Mouse (Mus musculus): ENCODE measurements around the gene Mpst. TPM values are rescaled to one million over a fixed set of nuclear protein-coding genes. Genes with fewer than 3 reads are reported as not detected.

The Mpst gene
- polyA plus RNA-seq, 1 experiment: 97.7 TPM

DNA sequence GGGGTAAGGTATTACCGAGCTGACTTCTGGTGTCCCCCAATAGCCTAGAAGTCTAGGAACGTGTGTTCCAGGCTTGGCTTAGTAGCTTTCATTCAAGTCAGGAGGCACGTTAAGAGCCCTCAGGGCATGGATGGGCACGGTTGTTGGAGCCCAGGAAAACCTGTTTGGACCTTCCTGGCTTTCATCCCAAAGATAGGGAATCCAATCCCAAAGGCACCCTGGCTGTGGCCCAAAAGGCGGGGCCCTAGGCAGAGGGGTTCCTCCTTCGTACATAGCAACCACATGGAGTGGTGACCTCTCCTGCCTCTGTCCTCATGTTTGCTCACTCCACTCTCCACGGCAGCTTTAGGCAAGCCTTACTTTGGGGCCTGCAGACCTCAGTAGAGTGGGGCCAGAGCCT, 3.8 kb upstream of the Mpst start:
- no peak overlapping the region for H3K27ac ChIP-seq (ENCODE audit: insufficient read depth, low read length)
- TF ChIP-seq CTCF (IDR thresholded peaks at IDR 0.05; ENCODE audit: extremely low read depth, insufficient read depth, insufficient read length, insufficient replicate concordance) (no peak), POLR2A (IDR thresholded peaks at IDR 0.05; ENCODE audit: low read depth, low read length) (no peak)
- no peaks in the 10 kb centered on the region for H3K36me3 ChIP-seq (ENCODE audit: control insufficient read depth, insufficient read depth, low read length)
- 84% methylated on average over 7 of the region's 7 CpGs for WGBS
- peaks cover 6% of the 10 kb centered on the region; the same call in 1 of the 2 replicates for H3K4me1 ChIP-seq (ENCODE audit: control insufficient read depth, insufficient read depth, insufficient read length)
- DNase-seq (ENCODE audit: low read depth in 1 of 2, low spot score in 2 of 2): no peak
- no peak overlapping the region for H3K4me3 ChIP-seq (ENCODE audit: extremely low read depth, insufficient read depth, insufficient read length)
- no peaks in the 10 kb centered on the region for H3K27me3 ChIP-seq (ENCODE audit: control insufficient read depth, insufficient read depth, low read length)

DNA sequence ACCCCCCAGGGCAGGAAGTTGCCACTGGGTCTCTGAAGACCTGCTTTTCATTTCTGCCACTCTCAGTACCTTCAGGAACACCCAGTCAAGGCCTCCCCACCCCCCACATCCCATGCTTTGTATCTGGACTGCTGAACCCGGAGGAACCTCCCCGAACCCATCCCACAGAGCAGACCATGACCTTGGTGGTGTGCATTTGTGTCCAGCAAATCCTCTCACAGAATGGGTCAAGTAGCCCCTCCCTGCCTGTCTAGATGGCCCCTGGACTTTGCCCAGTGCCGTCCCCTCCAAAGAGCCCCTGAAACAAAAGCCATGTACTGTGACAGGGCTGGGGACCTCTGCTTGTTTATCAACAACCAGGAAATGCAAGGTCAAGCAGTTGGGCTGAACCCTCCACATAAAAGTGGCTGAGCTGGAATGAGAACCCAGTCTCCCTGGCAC, 2.9 kb upstream of the Mpst start:
- TF ChIP-seq POLR2A (IDR thresholded peaks at IDR 0.05; ENCODE audit: low read depth, low read length) (no peak), CTCF (IDR thresholded peaks at IDR 0.05; ENCODE audit: extremely low read depth, insufficient read depth, insufficient read length, insufficient replicate concordance) (no peak)
- DNase-seq (ENCODE audit: low read depth in 1 of 2, low spot score in 2 of 2): no peak
- 84% methylated on average over 3 of the region's 3 CpGs for WGBS
- Histone ChIP-seq H3K4me3 (ENCODE audit: extremely low read depth, insufficient read depth, insufficient read length) (no peak overlapping the region), H3K4me1 (ENCODE audit: control insufficient read depth, insufficient read depth, insufficient read length) (peaks cover 6% of the 10 kb centered on the region; the same call in 1 of the 2 replicates), H3K27ac (ENCODE audit: insufficient read depth, low read length) (peak overlapping the region; percentile 41; the same call in 1 of the 2 replicates), H3K36me3 (ENCODE audit: control insufficient read depth, insufficient read depth, low read length) (no peaks in the 10 kb centered on the region), H3K27me3 (ENCODE audit: control insufficient read depth, insufficient read depth, low read length) (no peaks in the 10 kb centered on the region)

DNA sequence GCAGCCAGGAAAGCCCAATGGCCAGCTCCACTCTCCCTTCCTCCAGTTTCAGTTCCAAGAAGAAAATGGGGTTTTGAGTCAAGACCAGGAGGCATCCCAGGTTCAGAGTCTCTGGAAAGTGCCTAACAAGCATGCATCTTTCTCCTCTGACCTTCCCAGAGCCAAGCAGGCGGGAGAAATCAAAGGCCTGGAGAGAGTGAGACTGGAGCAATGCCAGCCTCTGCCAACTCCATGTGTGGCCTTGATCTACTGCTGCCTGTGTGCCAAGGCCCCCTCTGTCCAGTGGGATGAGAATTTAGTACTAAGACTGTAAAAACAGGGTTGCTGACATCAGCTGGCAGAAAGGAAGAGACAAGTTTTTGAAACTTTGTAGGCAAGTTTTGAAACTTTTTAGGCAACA, 2.3 kb upstream of the Mpst start:
- no peaks in the 10 kb centered on the region for H3K27me3 ChIP-seq (ENCODE audit: control insufficient read depth, insufficient read depth, low read length)
- DNase-seq (ENCODE audit: low read depth in 1 of 2, low spot score in 2 of 2): no peak
- WGBS: 87% methylated on average over 1 of the region's 1 CpGs
- H3K4me3 ChIP-seq (ENCODE audit: extremely low read depth, insufficient read depth, insufficient read length): no peak overlapping the region
- peaks cover 6% of the 10 kb centered on the region; the same call in 1 of the 2 replicates for H3K4me1 ChIP-seq (ENCODE audit: control insufficient read depth, insufficient read depth, insufficient read length)
- H3K36me3 ChIP-seq (ENCODE audit: control insufficient read depth, insufficient read depth, low read length): no peaks in the 10 kb centered on the region
- peak overlapping the region; percentile 41 for H3K27ac ChIP-seq (ENCODE audit: insufficient read depth, low read length)
- TF ChIP-seq CTCF (IDR thresholded peaks at IDR 0.05; ENCODE audit: extremely low read depth, insufficient read depth, insufficient read length, insufficient replicate concordance) (no peak), POLR2A (IDR thresholded peaks at IDR 0.05; ENCODE audit: low read depth, low read length) (no peak)

DNA sequence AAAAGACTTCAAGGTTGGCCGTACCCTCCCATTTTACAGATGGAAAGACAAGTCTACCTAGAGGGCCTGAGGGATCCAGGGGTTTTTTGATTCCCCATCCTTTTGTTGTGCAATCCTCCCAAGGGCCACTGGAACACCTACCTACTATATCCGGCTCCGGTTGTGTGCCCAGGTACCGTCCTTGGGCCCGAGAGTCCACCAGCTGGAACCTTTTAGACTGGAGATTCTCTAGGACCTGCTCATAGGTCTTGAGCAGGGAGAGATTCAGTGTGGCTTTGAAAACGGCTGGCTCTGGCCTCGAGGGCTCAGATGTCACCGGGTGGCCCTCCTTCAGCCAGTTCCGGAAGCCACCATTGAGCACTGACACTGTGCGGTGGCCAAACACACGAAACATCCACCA, 1.1 kb upstream of the Mpst start:
- H3K4me1 ChIP-seq (ENCODE audit: control insufficient read depth, insufficient read depth, insufficient read length): peaks cover 6% of the 10 kb centered on the region; the same call in 1 of the 2 replicates
- whole genome bisulfite sequencing: 46% methylated on average over 11 of the region's 11 CpGs
- TF ChIP-seq POLR2A (IDR thresholded peaks at IDR 0.05; ENCODE audit: low read depth, low read length) (no peak), CTCF (IDR thresholded peaks at IDR 0.05; ENCODE audit: extremely low read depth, insufficient read depth, insufficient read length, insufficient replicate concordance) (no peak)
- H3K36me3 ChIP-seq (ENCODE audit: control insufficient read depth, insufficient read depth, low read length): no peaks in the 10 kb centered on the region
- no peak for DNase-seq (ENCODE audit: low read depth in 1 of 2, low spot score in 2 of 2)
- peak overlapping the region; percentile 92 for H3K4me3 ChIP-seq (ENCODE audit: extremely low read depth, insufficient read depth, insufficient read length)
- peak overlapping the region; percentile 44; the same call in 1 of the 2 replicates for H3K27ac ChIP-seq (ENCODE audit: insufficient read depth, low read length)
- no peaks in the 10 kb centered on the region for H3K27me3 ChIP-seq (ENCODE audit: control insufficient read depth, insufficient read depth, low read length)

DNA sequence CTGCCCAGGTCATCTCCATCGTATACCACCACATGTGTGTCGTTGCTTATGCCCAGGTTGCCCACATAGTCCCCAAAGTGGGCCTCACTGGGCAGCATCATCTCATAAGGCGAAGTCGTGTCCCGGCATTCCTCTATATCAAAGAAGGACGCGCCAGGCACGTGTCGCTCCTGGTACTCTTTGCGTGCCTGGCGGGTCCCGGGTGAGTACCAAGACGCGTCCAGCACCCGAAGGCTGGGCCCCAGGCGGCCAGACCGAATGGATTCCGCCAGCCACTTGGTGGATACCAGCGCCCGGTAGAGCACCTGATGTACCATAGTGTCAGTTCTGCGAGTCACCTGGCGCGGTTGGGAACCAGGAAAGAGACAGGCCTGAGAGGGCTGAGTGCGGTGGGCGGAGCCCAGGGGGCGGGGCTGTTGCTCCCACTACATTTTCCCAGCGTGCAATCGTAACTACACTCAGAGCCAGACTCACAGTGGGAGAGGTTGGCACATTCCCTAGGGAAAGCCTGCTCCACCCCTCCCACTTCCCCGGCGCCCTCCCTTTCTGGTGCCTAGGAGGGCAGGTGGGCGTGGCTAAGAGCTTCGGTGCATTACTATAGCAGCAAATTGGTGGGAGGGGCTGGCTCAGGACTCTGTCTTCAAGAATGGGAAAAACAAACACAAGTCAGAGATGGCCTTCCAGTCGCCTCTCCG, 552 bp upstream of the Mpst start, which contains the start of gene Tst:
Tst (minus strand) TSS at position 391 of the 695 bp plus-strand sequence.
- Histone ChIP-seq H3K27me3 (ENCODE audit: control insufficient read depth, insufficient read depth, low read length) (no peaks in the 10 kb centered on the region), H3K4me3 (ENCODE audit: extremely low read depth, insufficient read depth, insufficient read length) (peak within 1 kb of the TSS; percentile 92), H3K27ac (ENCODE audit: insufficient read depth, low read length) (peak within 1 kb of the TSS; percentile 93), H3K36me3 (ENCODE audit: control insufficient read depth, insufficient read depth, low read length) (no peaks in the 10 kb centered on the region), H3K4me1 (ENCODE audit: control insufficient read depth, insufficient read depth, insufficient read length) (peaks cover 6% of the 10 kb centered on the region; the same call in 1 of the 2 replicates)
- DNase-seq (ENCODE audit: low read depth in 1 of 2, low spot score in 2 of 2): peak; percentile 25 to 55
- 3% methylated on average over 34 of the region's 34 CpGs for WGBS
- TF ChIP-seq POLR2A (IDR thresholded peaks at IDR 0.05; ENCODE audit: low read depth, low read length) (no peak), CTCF (IDR thresholded peaks at IDR 0.05; ENCODE audit: extremely low read depth, insufficient read depth, insufficient read length, insufficient replicate concordance) (no peak)

DNA sequence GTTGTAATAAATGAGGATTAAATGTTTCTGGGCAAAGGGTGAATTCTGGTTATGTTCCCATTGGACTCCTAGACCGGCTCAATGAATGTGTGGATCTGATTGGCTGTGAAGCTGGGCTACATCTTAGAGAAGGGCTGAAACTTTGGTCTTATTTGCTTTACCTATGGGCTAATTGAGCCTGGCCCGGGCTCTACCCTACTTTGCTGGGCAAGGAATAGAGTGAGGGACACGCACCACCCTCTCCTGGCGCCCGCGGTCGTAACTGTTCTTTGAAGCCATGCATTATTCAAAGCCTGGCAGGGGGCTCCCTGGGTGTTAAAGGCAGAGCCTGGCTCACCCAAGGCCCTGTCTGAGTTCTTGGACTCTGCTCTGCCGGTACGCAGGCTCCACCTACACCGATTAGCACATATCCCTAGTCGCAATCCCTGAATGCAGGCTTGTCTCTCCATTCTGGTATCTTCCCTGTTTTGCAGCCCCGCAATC, 3.4 kb downstream of the Mpst start:
- H3K27me3 ChIP-seq (ENCODE audit: control insufficient read depth, insufficient read depth, low read length): no peaks in the 10 kb centered on the region
- WGBS: 85% methylated on average over 12 of the region's 12 CpGs
- no peak overlapping the region for H3K4me3 ChIP-seq (ENCODE audit: extremely low read depth, insufficient read depth, insufficient read length)
- peaks cover 6% of the 10 kb centered on the region; the same call in 1 of the 2 replicates for H3K4me1 ChIP-seq (ENCODE audit: control insufficient read depth, insufficient read depth, insufficient read length)
- no peak for TF ChIP-seq CTCF (IDR thresholded peaks at IDR 0.05; ENCODE audit: extremely low read depth, insufficient read depth, insufficient read length, insufficient replicate concordance)
- no peak for TF ChIP-seq POLR2A (IDR thresholded peaks at IDR 0.05; ENCODE audit: low read depth, low read length)
- no peaks in the 10 kb centered on the region for H3K36me3 ChIP-seq (ENCODE audit: control insufficient read depth, insufficient read depth, low read length)
- no peak for DNase-seq (ENCODE audit: low read depth in 1 of 2, low spot score in 2 of 2)
- H3K27ac ChIP-seq (ENCODE audit: insufficient read depth, low read length): no peak overlapping the region

All from spleen, adult 2 months (tissue).